Mouse (Mus musculus) layer of hippocampus, adult 9-10 months (tissue): Measurements from ENCODE around the gene Borcs8.

Experiments
- DNase-seq: peaks from one replicate; pipeline ENCODE4 v3.0.0; 2022; ENCODE audit warnings: low spot score

Gene Borcs8

GRCm38 (mm10) chr8:70179082-70179481, 39.8 kb downstream of the Borcs8 start:
- DNase-seq: no peak

- DNase-seq: no peak
These were observed 42.1 kb downstream of the Borcs8 start for GRCm38 (mm10) chr8:70181212-70181902.

- DNase-seq: no peak
These were observed 42.6 kb downstream of the Borcs8 start for GRCm38 (mm10) chr8:70181903-70182252.

GRCm38 (mm10) chr8:70183194-70183593, 43.9 kb downstream of the Borcs8 start:
- no peak for DNase-seq

GRCm38 (mm10) chr8:70188707-70189106, 49.4 kb downstream of the Borcs8 start:
- DNase-seq: no peak

GRCm38 (mm10) chr8:70193238-70193637, 53.9 kb downstream of the Borcs8 start:
- DNase-seq: no peak

GRCm38 (mm10) chr8:70194191-70194590, 54.9 kb downstream of the Borcs8 start:
- DNase-seq: no peak

- DNase-seq: no peak
These were observed 56.5 kb downstream of the Borcs8 start for GRCm38 (mm10) chr8:70195762-70196161.
